Mouse (Mus musculus): ENCODE measurements around the gene Prickle1.

The Prickle1 gene

DNA sequence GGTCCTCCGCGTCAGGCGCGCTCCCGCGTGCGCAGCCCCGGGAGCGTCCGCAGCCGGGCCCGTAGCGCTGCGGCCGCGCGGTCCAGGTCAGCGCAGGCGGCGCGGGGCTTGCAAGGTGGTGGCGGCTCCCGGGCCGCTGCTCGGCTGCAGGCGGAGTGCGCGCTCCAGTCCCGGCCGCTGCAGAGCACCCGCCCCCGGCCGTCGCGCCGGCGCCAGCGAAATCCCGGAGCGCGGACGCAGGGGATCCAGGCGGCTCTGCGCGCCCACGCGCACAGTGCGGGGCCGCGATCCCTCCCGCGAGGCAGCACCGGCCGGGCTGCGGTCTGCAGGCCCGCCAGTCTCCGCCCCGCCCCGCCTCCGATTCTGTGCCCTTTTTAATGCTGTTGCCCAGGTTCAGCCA, at the start of gene Prickle1:
Gene Prickle1 (minus strand): TSS at position 146 of the 400 bp plus-strand sequence.
- DNase-seq (ENCODE audit: inconsistent ontology term), result peak; percentile 93

DNA sequence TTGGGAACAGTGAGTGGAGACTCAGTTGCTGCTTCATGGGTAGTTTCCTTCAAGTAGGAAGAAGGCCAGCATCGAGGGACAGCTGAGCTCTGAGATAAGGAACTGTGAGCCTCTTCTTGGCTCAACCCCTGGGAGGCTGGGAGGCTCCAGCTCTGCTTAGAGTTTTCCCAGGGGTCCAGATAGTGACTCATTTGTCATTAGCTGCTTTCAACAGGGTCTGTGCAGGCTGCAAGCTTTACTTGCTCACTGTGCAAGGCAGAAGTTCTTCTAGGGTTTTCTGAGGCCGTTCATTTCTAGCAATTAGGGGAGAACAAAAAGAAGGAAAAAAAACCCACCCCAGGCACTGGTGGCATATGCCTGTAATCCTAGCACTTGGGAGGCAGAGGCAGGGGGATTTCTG, 44.5 kb upstream of the Prickle1 start:
- DNase-seq (ENCODE audit: inconsistent ontology term), result no peak

DNA sequence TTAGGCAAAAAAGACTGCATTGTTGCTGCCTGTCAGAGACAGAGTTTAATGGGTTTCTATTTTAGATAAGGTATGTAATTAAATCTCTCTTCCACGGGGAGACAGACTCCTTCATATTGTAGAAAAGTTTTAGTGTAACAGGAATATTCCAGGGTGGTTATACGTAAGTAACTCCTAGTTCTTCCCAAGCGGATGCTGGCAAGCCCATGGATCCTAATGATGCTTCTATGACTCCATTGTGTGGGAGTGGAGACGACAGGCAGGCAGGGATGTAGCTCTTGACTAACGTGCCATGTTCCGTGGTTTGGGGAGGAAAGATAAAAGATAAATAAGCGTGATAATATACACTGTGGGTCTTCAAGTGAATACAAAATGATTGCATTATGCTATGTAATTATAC, 41.3 kb upstream of the Prickle1 start:
- DNase-seq (ENCODE audit: inconsistent ontology term), result no peak

DNA sequence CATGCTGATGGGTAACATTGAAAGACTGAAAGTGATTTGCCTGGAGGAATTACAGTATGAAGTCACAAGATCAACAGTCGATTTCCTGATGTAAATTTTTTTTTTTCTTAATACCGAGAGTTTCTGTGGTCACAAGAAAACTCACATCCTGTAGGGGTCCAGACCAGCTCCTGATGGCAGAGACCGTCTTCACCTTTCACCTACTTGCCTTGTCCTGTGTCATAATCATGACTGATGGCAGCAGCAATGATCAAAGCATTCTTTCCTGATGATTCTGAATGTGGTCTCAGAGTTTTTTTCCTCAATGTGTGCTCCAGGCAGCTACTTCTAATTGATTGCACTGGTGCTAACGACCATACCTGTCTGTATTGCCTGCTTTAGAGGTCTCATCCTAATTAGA, 39.9 kb upstream of the Prickle1 start:
- DNase-seq (ENCODE audit: inconsistent ontology term), result peak; percentile 38

DNA sequence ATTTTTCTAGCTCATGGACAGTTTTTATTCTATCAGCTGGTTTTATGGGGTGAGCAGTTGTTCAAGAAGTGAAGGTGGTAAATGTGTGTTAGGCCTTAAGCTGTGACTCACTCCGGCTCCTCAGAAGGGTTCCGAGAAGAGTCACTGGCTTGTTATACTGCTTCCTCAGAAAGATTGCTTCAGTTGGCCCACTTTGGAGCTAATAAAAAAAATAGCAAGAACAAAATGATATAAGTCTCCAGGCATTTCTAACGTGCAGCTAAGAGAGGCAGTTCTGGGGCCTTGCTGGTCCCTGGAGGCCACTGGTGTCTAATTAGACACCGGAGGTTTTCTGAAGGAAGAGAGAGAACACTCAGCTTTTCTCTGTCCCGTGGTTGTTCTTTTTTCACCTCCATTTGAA, 38.8 kb upstream of the Prickle1 start:
- DNase-seq (ENCODE audit: inconsistent ontology term), result no peak

DNA sequence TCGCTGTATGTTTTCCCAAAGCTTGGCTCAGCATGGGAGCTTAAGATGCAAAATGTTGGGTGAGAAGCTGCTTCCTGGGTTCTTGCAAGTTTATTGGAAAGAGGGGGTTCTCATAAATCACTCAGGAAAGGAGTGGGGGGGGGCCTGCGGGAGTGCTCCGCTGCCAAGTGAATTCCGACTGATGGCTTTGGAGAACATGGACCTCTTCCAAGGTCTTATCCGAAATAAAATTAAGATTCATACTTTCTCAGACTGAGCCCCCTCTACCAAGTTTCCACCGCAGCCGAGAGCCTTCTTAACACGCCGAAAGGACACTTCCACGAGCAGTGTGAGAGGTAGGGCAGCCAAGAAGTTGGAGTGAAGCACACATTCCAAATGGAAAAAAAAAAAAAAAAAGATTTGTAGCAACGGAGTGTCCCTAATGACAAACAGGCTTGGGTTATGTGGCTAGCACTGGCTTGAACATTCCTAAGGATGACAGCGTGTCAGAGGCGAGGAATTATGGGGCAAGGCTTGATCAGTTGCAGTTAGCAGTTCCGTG, 34.4 kb upstream of the Prickle1 start:
- no peak for DNase-seq (ENCODE audit: inconsistent ontology term)

DNA sequence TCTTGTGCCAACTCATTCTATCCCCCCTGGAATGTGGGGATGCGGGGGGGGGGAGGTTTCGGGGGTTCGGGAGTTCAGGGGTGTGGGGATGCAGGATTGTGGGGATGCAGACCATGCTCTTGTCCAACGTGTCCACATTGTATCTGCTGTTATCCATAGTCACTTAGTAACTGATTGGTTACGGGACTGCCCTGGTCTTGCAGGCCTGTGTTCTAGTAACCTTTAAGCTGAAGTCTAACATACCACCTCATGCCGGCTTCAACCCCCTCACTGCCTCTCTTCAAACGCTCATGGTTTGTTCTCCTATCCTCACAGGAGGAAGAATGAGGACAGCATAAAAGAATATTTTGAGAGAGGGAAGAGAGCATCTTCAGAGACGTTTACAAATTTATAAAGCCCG, 33.5 kb upstream of the Prickle1 start:
- DNase-seq (ENCODE audit: inconsistent ontology term), result no peak

DNA sequence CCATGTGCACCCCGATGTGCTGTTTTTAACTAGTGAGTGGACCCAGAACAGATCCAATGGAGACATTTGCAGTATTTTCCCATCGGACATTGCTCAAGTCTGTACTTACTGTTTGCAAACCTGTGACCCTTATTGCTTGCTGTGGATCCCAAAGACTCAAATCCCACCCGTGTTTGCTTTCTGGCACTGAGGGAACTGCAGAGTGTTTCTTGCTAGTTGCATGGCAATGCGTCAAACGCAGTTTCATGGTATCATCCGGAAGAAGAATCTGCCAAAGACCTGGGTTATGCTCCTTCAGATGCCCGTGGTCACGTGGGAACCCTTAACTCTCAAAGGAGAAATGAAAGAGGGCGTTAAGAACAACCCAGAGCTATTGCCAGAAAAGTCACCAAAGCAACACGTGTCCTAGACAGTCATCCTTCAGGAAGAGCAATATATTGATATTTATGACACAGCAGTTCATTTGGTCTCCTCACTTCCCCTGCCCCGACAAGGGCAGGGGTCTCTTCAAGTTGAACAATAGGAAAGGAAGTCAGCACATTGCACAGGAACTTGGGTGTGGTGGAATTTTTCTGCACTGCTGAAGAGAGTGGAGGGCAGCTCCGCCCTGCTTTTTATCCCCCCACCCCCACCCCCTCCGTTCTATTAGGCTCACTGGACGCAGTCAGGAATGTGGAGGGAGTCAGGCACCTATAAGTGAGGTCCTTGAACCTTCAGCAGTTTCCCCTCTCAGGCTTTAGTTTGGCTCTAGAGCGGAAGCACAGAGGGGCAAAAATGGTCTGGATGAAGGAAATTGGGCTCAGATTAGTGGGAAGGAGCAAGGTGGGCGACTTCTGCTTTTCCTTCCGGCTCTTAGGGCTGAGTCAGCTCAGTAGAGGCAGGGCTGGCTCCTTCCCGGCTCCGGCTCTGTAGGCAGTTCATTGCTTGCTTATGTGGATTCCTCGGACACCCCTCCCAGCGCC, 32.4 kb upstream of the Prickle1 start:
- no peak for DNase-seq (ENCODE audit: inconsistent ontology term)

DNA sequence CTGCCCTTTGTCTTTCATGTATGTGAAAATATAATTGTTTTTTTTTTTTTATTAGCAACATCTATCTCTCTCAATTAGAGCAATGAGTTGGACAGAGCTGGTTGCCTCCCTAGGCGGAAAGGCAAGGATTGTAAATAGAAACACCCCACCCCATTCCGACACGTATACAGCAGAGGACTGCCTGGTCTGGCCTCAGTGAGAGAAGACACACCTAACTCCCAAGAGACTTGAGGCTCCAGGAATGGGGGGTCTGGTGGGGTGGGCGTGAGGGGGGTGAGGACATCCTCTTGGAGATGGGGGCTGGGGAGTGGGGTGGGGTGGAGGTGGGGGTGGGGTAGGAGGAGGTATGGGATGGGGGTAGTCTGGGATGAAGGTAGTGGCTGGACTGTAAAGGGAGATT, 23.9 kb upstream of the Prickle1 start:
- no peak for DNase-seq (ENCODE audit: inconsistent ontology term)

DNA sequence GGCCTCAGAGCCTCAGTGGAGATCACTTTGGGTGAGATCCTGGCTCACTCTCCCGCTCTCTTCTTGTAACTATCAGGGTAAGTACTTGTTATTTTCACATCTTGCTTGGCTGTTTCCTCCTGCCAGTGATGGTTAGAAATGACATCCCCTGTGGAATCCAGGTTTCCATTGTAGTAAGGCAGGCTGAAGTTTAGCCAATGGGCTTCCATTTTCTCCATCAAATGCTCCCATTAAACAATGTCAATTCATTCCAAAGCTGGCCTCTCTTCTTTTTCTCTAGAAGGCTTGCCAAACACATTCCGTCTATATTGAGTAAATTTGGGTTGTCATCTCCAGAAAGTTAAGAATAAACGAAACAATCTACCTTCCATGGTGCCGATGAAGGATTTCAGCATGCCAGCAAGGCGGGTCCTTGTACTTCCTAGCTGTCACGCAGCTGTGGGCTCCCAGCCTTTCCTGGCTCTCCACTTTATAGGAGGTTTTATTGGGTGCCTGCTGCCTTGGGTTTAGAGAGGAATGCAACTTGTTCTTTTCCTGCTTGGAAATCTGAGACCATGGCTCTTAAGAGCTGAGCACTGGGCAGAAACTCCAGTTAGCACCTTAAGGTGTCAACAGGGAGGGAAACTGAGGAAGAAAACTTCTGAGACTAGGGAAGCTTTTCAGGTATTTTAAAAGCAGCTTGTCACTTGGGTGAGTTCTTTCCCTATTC, 22.9 kb upstream of the Prickle1 start:
- DNase-seq (ENCODE audit: inconsistent ontology term), result peak; percentile 54

DNA sequence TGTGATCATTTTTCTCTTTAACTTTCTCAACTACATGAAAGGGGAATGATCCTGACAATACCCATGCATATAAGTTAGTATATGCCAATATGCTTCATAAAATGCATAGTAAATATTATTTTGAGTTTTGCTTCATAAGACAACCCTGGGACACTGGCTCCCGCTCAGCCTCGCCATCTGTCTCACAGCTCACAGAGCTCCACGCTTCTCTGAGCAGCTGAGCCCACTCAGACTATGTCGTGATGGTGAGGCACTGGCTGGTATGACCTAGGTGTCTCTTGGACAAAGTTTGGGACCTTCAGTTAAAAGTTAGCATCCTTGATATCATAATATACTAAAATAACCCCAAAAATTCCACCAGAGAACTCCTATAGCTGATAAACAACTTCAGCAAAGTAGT, 20.6 kb upstream of the Prickle1 start:
- DNase-seq (ENCODE audit: inconsistent ontology term), result no peak

DNA sequence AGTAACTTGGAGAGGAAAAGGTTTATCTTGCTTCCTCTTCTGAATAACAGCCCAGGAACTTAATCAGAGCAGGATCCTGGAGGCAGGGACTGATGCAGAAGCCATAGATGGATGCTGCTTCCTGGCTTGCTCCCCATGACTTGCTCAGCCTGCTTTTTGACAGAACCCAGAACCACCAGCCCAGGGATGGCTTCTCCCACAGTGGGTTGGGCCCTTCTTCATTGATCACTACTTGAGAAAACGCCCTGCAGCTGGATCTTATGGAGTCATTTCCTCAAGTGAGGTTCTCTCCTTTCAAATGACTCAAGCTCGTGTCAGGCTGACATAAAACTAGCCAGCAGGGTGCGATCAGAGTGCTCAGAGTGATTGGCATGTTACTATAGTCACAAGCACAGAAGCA, 19.3 kb upstream of the Prickle1 start:
- no peak for DNase-seq (ENCODE audit: inconsistent ontology term)

DNA sequence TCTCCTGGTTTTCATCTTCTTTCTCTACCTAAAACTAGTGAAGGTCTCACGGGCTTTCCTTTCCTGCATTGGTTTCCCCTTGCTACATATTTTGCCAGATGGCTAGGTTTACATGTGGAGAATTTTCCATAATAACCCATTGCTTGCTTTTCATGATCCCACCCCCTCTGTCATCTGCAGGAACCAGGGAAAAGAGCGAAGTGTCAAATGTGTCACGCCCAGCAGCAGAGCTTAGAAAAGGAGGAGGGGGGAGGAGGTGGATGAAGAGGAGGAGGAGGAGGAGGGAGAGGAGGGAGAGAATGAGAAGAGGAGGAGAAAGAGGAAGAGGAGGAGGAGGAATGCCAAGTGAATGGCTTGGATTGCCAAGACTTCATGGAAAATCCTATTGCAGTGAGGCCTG, 17.9 kb upstream of the Prickle1 start:
- DNase-seq (ENCODE audit: inconsistent ontology term), result no peak

DNA sequence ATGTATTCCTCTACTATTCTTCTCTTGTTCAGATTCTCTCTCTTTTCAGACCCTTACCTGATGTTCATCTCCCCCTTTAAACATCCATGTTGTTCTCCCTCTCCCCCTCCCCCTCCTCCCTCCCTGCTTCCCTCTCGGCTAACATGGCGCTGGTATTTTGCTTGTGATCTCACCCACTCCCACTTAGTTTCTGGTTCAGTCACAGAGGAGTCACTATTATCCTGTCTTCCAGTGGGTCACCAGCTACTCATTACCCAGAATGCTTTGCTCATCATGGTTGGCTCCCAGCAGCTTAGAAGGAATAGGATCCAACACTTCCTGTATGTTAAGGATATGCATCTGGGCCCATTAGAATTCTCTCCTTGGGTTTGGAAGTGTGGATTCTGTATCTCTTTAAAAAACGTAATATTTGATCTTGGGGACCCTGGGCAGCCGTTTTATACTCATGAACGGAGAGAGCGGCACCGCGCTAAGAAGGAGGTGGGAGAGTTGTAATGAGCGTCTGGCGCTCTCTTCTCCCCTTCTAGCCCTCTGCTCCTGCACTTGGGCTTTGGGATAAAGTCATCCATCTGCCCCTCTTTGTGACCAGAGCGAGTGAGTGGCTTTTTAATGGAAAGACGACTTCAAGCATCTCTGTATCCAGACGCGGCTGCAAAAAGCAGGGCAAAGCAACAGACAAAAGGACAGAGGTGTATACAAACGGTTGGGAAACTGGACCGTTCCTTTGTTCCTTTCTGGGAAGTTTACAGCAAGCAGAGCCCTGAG, 16.0 kb upstream of the Prickle1 start:
- no peak for DNase-seq (ENCODE audit: inconsistent ontology term)

DNA sequence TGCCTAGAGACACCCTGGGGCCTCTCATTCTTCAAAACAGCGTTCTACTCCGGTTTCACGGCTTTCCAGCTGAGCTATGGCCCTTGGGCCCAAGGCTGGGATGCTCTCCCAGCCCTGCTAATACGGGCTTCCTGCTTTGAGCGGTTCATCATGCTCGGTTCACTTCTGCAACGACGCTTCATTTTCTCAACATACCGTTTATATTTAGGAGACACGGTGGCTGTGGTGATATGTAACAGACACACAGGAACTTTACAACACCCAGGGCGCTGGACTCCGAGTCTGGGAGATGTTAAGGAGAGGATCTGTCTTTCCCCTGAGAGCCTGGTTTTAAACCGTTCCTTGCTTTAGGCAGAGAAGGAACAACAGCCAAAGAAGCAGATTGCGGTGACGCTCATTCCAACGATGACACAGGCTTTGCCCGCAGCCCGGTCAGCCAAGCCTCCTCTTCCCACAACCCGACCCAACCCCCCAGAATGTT, 15.1 kb upstream of the Prickle1 start:
- DNase-seq (ENCODE audit: inconsistent ontology term), result no peak

DNA sequence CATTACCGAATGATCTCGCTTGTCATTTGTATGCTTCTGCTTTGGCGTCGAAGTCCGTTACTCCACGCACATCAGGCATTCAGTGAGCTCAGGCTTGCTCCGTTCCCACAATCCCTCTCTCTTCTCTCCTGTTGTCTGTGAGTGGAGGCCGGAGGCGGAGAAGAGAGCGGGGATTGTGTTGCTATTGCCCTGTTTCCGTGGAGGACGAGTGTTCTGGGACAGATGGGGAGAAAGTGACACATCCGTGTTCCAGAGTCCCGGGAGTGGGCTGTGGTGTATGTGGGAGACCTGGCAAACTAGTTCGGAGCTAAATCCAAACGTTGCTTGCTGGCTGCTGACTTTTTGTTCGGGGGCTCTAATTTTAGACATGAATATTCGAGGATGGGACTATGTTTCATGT, 14.6 kb upstream of the Prickle1 start:
- no peak for DNase-seq (ENCODE audit: inconsistent ontology term)

DNA sequence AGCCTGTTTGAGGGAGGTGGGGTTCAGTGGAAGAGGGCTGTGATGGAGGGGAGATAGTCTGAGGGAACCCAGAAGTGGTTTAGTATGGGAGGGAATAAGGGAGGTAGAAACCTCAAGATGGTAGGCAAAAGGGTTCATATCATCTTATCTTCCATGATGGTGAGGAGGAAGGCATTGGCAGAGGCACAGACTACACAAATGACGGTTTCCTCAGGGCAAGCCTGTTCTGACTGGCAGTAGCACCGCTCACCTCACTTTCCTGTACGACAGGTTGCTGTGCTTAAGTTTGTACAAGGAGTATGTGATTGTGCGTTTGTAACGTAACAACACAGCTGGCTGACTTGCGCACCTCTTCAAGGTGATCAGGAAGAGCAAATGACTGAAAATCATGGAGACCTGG, 7.2 kb upstream of the Prickle1 start:
- DNase-seq (ENCODE audit: inconsistent ontology term), result no peak

DNA sequence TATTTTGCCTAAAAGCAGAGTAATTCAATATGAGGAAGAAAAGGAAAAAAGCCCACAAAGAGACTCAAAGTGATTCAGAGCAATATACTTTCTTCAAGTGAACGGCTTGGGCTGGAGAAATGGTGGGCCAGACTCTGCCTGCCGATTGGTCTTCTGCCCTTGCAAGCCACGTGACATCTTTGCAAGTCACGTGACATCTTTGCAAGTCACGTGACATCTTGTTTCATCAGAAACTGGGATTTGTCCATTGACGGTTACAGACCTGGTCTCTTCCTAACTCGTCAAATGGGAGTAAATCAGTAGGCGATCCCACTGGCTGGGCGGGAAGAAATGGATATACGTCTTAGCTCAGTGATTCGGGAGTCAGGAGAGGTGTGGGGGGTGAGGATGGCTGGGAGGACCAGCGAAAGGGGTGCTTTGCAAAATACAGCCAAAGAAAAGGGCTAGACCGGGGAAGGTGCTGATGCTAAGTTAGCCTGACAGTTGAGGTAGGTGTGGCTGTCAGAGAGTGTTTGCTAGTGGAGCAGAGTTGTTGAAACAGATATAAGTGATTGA, 5.8 kb upstream of the Prickle1 start:
- no peak for DNase-seq (ENCODE audit: inconsistent ontology term)

DNA sequence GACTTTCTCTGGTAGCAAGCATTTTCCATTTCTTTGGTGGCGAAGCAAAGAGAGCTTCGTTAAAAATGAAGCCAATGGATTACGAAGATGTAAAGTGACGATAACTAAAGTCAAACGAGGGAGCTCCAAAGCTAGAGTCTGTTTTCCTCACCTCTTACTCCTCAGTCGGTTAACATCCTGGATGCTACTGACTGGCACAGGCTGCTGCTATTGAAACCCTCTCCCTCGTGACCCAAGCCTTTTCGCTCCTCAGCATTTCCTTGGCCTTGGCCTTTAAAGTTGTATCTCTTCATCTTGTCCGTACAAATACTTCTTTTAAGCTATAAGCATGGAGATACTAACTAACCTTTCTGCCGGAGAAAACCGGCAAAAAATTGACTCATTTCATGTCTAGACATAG, 1.3 kb upstream of the Prickle1 start:
- DNase-seq (ENCODE audit: inconsistent ontology term), result no peak

DNA sequence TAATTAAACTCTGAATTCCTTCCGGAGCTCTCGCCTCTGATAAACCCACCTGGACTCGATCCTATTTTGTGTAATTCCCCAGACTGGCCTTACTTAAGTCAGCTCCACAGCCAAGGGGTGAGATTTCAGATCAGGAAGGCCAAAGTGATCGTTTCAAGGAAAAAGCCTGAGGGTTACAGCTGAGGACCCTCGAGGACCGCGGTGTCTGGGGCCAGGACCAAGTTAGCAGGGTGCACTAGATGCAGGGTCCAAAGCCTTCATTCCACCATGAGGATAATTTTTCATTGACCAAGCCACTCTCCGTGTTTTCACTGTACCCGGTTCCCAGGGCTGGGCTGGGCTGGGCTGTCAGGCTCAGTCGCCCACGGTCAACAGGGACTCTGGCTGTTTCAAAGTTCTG, 594 bp upstream of the Prickle1 start:
- peak; percentile 81 for DNase-seq (ENCODE audit: inconsistent ontology term)

DNA sequence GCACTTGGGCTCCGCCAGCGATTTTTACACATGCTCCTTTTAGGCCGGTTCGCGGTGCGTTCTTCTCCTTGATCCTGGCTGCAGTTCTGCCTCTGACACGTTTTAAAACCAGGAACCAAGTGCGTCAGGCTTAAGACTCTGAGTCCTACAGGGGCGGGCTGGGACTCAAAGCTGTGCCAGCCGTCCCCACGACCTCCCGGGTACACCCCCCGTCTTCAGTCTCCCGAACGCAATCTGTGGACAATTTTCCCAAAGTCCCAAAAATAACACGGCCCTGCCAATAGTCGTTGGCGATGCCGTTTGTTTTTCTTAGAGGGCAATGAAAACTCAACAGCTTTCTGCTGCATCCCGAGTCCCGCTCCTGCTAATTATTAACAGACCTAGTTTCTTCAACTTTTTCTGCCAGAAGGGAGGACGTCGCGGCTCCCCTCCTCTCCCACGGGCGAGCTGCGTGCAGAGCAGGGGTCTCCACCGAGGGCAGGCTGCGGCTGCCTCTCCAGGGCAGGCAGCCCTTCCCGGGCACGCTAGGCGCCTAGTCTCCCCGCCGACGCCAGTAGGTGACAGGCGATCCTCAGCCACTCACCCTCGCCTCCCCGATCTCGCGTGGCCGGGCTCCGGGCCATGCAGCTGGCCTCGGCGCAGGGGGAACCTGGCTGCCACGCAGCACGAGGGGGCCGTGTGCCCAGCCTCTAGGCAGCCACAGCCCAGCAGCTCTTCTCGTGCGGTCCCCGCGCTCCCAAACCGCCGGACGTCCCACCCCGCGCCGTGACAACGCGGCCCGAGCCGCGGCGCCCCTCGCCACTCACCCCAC, 598 bp downstream of the Prickle1 start:
- DNase-seq (ENCODE audit: inconsistent ontology term), result peak; percentile 66

All from Muller cell, postnatal 12 days (primary cell).